8 mouse cellular contexts compared by ENCODE assay signal in genomic region chr14:45389194-45389593, GRCm38 (mm10). TPM values are rescaled to one million over a fixed set of nuclear protein-coding genes. Genes with fewer than 3 reads are reported as not detected.
A peak's percentile ranks its signal among the peaks of the same experiment; 100 is the strongest.
DNase-seq lines count a peak whose midpoint lies in the region; ATAC-seq and TF ChIP-seq lines count a peak whose summit lies in the region.

No protein-coding gene starts in this region.

- H3K36me3 ChIP-seq in kidney, embryonic 15.5 days = no peaks in the 10 kb centered on the region
- H3K36me3 ChIP-seq in hindbrain, embryonic 16.5 days (ENCODE audit: control insufficient read depth, insufficient read depth, low read length) = no peaks in the 10 kb centered on the region
- no peaks in the 10 kb centered on the region for H3K36me3 ChIP-seq in midbrain, embryonic 15.5 days (replicated peaks)

- no peak for TF ChIP-seq POLR2A in bone marrow macrophage, adult 2 months (IDR thresholded peaks at IDR 0.05; ENCODE audit: borderline replicate concordance, low read depth, low read length)

- peaks cover 17% of the 10 kb centered on the region for H3K4me1 ChIP-seq in kidney, embryonic 15.5 days
- H3K4me1 ChIP-seq in bone marrow macrophage, adult 2 months (ENCODE audit: control insufficient read depth, insufficient read depth, low read length) = peaks cover 10% of the 10 kb centered on the region
- H3K4me1 ChIP-seq in hindbrain, embryonic 16.5 days (ENCODE audit: control insufficient read depth, insufficient read depth, low read depth, low read length) = peaks cover 10% of the 10 kb centered on the region
- peaks cover 11% of the 10 kb centered on the region for H3K4me1 ChIP-seq in midbrain, embryonic 15.5 days

- WGBS in kidney, embryonic 15.5 days = 16% methylated on average over 3 of the region's 3 CpGs
- 16% methylated on average over 3 of the region's 3 CpGs for WGBS in hindbrain, embryonic 16.5 days
- 15% methylated on average over 3 of the region's 3 CpGs for whole genome bisulfite sequencing in midbrain, embryonic 15.5 days

- peak overlapping the region; percentile 86 for H3K9ac ChIP-seq in kidney, embryonic 15.5 days
- H3K9ac ChIP-seq in hindbrain, embryonic 16.5 days (ENCODE audit: low read depth, low read length) = peak overlapping the region; percentile 98
- H3K9ac ChIP-seq in midbrain, embryonic 15.5 days = peak overlapping the region; percentile 95

- peak overlapping the region; percentile 81 for H3K4me3 ChIP-seq in kidney, embryonic 15.5 days (replicated peaks)
- peak overlapping the region; percentile 95 for H3K4me3 ChIP-seq in bone marrow macrophage, adult 2 months (ENCODE audit: insufficient read depth, low read length)
- peak overlapping the region; percentile 91 for H3K4me3 ChIP-seq in hindbrain, embryonic 16.5 days (ENCODE audit: low read length)
- H3K4me3 ChIP-seq in midbrain, embryonic 15.5 days = peak overlapping the region; percentile 79

- no peaks in the 10 kb centered on the region for H3K27me3 ChIP-seq in kidney, embryonic 15.5 days
- H3K27me3 ChIP-seq in hindbrain, embryonic 16.5 days (replicated peaks; ENCODE audit: control insufficient read depth, insufficient read depth, low read length) = no peaks in the 10 kb centered on the region
- H3K27me3 ChIP-seq in midbrain, embryonic 15.5 days (replicated peaks) = no peaks in the 10 kb centered on the region

- ATAC-seq in kidney, embryonic 15.5 days (replicated peaks; ENCODE audit: low FRiP score) = no peak; the same call in 1 of the 2 replicates
- ATAC-seq in hindbrain, embryonic 16.5 days = no peak; the same call in 1 of the 2 replicates
- peak; percentile 70 for ATAC-seq in midbrain, embryonic 15.5 days (replicated peaks)

- peak overlapping the region; percentile 93 for H3K27ac ChIP-seq in kidney, embryonic 15.5 days
- 0 out of 2 replicates have a peak overlapping the region, but pooled peaks have one; percentile 13 for H3K27ac ChIP-seq in bone marrow macrophage, adult 2 months (ENCODE audit: insufficient read depth, low read depth, low read length)
- H3K27ac ChIP-seq in hindbrain, embryonic 16.5 days (ENCODE audit: low read depth, low read length) = peak overlapping the region; percentile 84
- peak overlapping the region; percentile 77 for H3K27ac ChIP-seq in midbrain, embryonic 15.5 days

- TF ChIP-seq CTCF in bone marrow macrophage, adult 2 months (IDR thresholded peaks at IDR 0.05; ENCODE audit: low read depth, low read length) = no peak

- DNase-seq in kidney, adult 8-10 months = no peak
- DNase-seq in adrenal gland, postnatal 14 days = no peak
- no peak for DNase-seq in c-Kit-positive CD71-positive TER-119-positive erythroid progenitor cells, embryonic 14.5 days (ENCODE audit: low spot score)
- DNase-seq in right cerebral cortex, postnatal 36 days (ENCODE audit: low spot score in 2 of 2) = no peak

- H3K4me2 ChIP-seq in kidney, embryonic 15.5 days = peak overlapping the region; percentile 81
- H3K4me2 ChIP-seq in hindbrain, embryonic 16.5 days (ENCODE audit: low read length) = peak overlapping the region; percentile 75
- H3K4me2 ChIP-seq in midbrain, embryonic 15.5 days = peak overlapping the region; percentile 76

- H3K9me3 ChIP-seq in kidney, embryonic 15.5 days (replicated peaks) = no peaks in the 10 kb centered on the region
- no peaks in the 10 kb centered on the region for H3K9me3 ChIP-seq in hindbrain, embryonic 16.5 days (ENCODE audit: control insufficient read depth, low read length)
- H3K9me3 ChIP-seq in midbrain, embryonic 15.5 days = no peaks in the 10 kb centered on the region

RNA-seq across cellular contexts. Expression of gene Gnpnat1, which starts 15.5 kb away (rescaled TPM):
- 55.6 and 60.2 TPM in 2 replicates for polyA plus RNA-seq in kidney, embryonic 15.5 days (2015; fragmentation: Nextera tagmentation; extraction: Ambion mirVana)
- polyA plus RNA-seq in bone marrow macrophage, adult 2 months (2012; ENCODE audit: insufficient read depth, insufficient read length, missing spikeins) = 12.4 and 12.5 TPM in 2 replicates
- polyA plus RNA-seq in hindbrain, embryonic 16.5 days (2015; fragmentation: Nextera tagmentation; extraction: Ambion mirVana) = 28.5 and 30.4 TPM in 2 replicates
- polyA plus RNA-seq in midbrain, embryonic 15.5 days (2015; fragmentation: Nextera tagmentation; extraction: Ambion mirVana) = 26.3 and 30.2 TPM in 2 replicates
- total RNA-seq in adrenal gland, postnatal 14 days (2021) = 36.1 and 36.8 TPM in 2 replicates

RNA-seq across cellular contexts. Expression of gene Styx, which starts 38.3 kb away (rescaled TPM):
- polyA plus RNA-seq in kidney, embryonic 15.5 days (2015; fragmentation: Nextera tagmentation; extraction: Ambion mirVana) = 57.0 and 69.9 TPM in 2 replicates
- 20.9 and 23.4 TPM in 2 replicates for polyA plus RNA-seq in bone marrow macrophage, adult 2 months (2012; ENCODE audit: insufficient read depth, insufficient read length, missing spikeins)
- polyA plus RNA-seq in hindbrain, embryonic 16.5 days (2015; fragmentation: Nextera tagmentation; extraction: Ambion mirVana) = 50.6 and 64.1 TPM in 2 replicates
- 63.4 and 63.8 TPM in 2 replicates for polyA plus RNA-seq in midbrain, embryonic 15.5 days (2015; fragmentation: Nextera tagmentation; extraction: Ambion mirVana)
- 28.5 and 32.3 TPM in 2 replicates for total RNA-seq in adrenal gland, postnatal 14 days (2021)

RNA-seq across cellular contexts. Expression of gene Psmc6, which starts 59.6 kb away (rescaled TPM):
- 153 and 164 TPM in 2 replicates for polyA plus RNA-seq in kidney, embryonic 15.5 days (2015; fragmentation: Nextera tagmentation; extraction: Ambion mirVana)
- 149 and 206 TPM in 2 replicates for polyA plus RNA-seq in bone marrow macrophage, adult 2 months (2012; ENCODE audit: insufficient read depth, insufficient read length, missing spikeins)
- 143 and 148 TPM in 2 replicates for polyA plus RNA-seq in hindbrain, embryonic 16.5 days (2015; fragmentation: Nextera tagmentation; extraction: Ambion mirVana)
- polyA plus RNA-seq in midbrain, embryonic 15.5 days (2015; fragmentation: Nextera tagmentation; extraction: Ambion mirVana) = 140 and 147 TPM in 2 replicates
- total RNA-seq in adrenal gland, postnatal 14 days (2021) = 114 and 121 TPM in 2 replicates

Comparison
In these comparisons a context has a peak if more than half of its experiments do, and no peak if none do; other contexts are left out.
1. H3K27ac ChIP-seq: peak in every context shown above with its lines; median percentile 93 in kidney, embryonic 15.5 days; 84 in hindbrain, embryonic 16.5 days; 77 in midbrain, embryonic 15.5 days; 13 in bone marrow macrophage, adult 2 months.